Mouse (Mus musculus) heart, embryonic 11.5 days (tissue): ENCODE data around the gene Atp6v0e. TPM values are rescaled to one million over a fixed set of nuclear protein-coding genes. Genes with fewer than 3 reads are reported as not detected.

Experiments used
- ATAC-seq: fragments of 200-750 bp; cut with Nextera tagmentation; replicated peaks from 2 replicates; pipeline ENCODE4 v1.8.0; 2017; ENCODE audit warnings: moderate library complexity; ENCODE audit not compliant: insufficient number of reproducible peaks, low FRiP score, low TSS enrichment
- H3K27ac ChIP-seq: fragments of 300-500 bp; sonication (generic); 2 replicates; pipeline ENCODE4 v1.5.1; 2014; ENCODE audit warnings: mild to moderate bottlenecking, low read depth, low read length
- H3K27me3 ChIP-seq: fragments of 300-500 bp; sonication (generic); 2 replicates; pipeline ENCODE4 v1.6.1; 2014; ENCODE audit warnings: mild to moderate bottlenecking, low read length, mixed read lengths; ENCODE audit not compliant: control insufficient read depth, insufficient read depth
- H3K36me3 ChIP-seq: fragments of 300-500 bp; sonication (generic); 2 replicates; pipeline ENCODE4 v1.6.1; 2014; ENCODE audit warnings: mild to moderate bottlenecking, low read length, moderate library complexity, mixed read lengths; ENCODE audit not compliant: control insufficient read depth, insufficient read depth
- H3K4me1 ChIP-seq: fragments of 300-500 bp; sonication (generic); 2 replicates; pipeline ENCODE4 v1.6.1; 2014; ENCODE audit warnings: low read length; ENCODE audit not compliant: control insufficient read depth, insufficient read depth
- H3K4me2 ChIP-seq: fragments of 300-500 bp; sonication (generic); 2 replicates; pipeline ENCODE4 v1.6.1; 2014; ENCODE audit warnings: mild to moderate bottlenecking, moderate library complexity
- H3K4me3 ChIP-seq: fragments of 300-500 bp; sonication (generic); 2 replicates; pipeline ENCODE4 v1.5.1; 2014; ENCODE audit warnings: low read depth, low read length
- H3K9ac ChIP-seq: fragments of 300-500 bp; sonication (generic); 2 replicates; pipeline ENCODE4 v1.6.1; 2014; ENCODE audit warnings: mild to moderate bottlenecking, low read depth, low read length, moderate library complexity
- H3K9me3 ChIP-seq: fragments of 300-500 bp; sonication (generic); replicated peaks from 2 replicates; pipeline ENCODE4 v1.6.1; 2016; ENCODE audit warnings: low read length; ENCODE audit not compliant: control insufficient read depth
- WGBS: fragments of 180-500 bp; shearing (Covaris S2); extraction: QIAGEN DNeasy Blood & Tissue Kit; methylation state at CpG from one replicate; pipeline ENCODE4 v1.1.7; 2014; ENCODE audit not compliant: insufficient replicate concordance; 5-methylcytosine and 5-hydroxymethylcytosine counted together
- polyA plus RNA-seq: library from polyadenylated mRNA; unstranded; fragments of >200 nt; fragmentation: Nextera tagmentation; extraction: Ambion mirVana; gene quantifications from 2 replicates; pipeline ENCODE4 v1.2.1, GENCODE M21; 2014

Gene Atp6v0e
- polyA plus RNA-seq, 1 experiment from 2014 or later, result 189 TPM

- WGBS, result 45% methylated on average over 8 of the region's 8 CpGs
- peaks cover 43% of the 10 kb centered on the region for H3K4me1 ChIP-seq
- peak; percentile 12; the same call in 1 of the 2 replicates for ATAC-seq
- no peak overlapping the region for H3K4me2 ChIP-seq
- H3K36me3 ChIP-seq, result peaks cover 36% of the 10 kb centered on the region
- no peak overlapping the region for H3K4me3 ChIP-seq
- no peak overlapping the region for H3K9ac ChIP-seq
- no peaks in the 10 kb centered on the region for H3K9me3 ChIP-seq
- H3K27me3 ChIP-seq, result no peaks in the 10 kb centered on the region
- H3K27ac ChIP-seq, result peak overlapping the region; percentile 64; the same call in 1 of the 2 replicates
Observed at GRCm38 (mm10) chr17:26645411-26645854, 17.6 kb upstream of the Atp6v0e start.

DNA sequence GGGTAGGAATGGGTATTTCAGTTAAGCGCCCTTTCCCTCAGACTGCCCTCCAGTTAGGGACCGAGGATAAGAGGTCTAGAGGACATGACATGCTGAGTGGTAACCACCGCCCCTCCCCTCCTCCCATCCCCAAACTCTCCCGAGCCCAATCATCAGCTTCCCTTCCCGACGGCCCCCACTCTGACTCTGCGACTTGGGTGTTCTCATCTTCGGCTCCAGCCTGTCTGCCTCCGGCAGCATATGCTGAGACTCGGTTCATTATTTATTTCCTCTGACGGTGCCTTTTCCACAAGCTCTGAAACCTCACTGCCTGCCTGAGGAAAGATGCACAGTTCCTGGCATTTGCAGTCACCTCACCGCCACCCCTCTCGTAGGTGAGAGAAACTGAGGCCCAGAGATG is 15.7 kb upstream of the Atp6v0e start:
- no peaks in the 10 kb centered on the region for H3K9me3 ChIP-seq
- H3K27me3 ChIP-seq, result no peaks in the 10 kb centered on the region
- ATAC-seq, result no peak
- H3K4me3 ChIP-seq, result no peak overlapping the region
- 0 out of 2 replicates have a peak overlapping the region, but pooled peaks have one; percentile 11 for H3K4me2 ChIP-seq
- peak overlapping the region; percentile 52; the same call in 1 of the 2 replicates for H3K9ac ChIP-seq
- 40% methylated on average over 13 of the region's 13 CpGs for WGBS
- H3K4me1 ChIP-seq, result peaks cover 43% of the 10 kb centered on the region
- H3K36me3 ChIP-seq, result peaks cover 22% of the 10 kb centered on the region
- peak overlapping the region; percentile 57 for H3K27ac ChIP-seq

GRCm38 (mm10) chr17:26649565-26649964 is 13.5 kb upstream of the Atp6v0e start:
- Histone ChIP-seq H3K36me3 (peaks cover 2% of the 10 kb centered on the region; the same call in 1 of the 2 replicates), H3K9ac (no peak overlapping the region), H3K4me2 (no peak overlapping the region), H3K4me1 (peaks cover 39% of the 10 kb centered on the region), H3K9me3 (no peaks in the 10 kb centered on the region), H3K4me3 (no peak overlapping the region), H3K27me3 (no peaks in the 10 kb centered on the region), H3K27ac (no peak overlapping the region)
- 85% methylated on average over 4 of the region's 4 CpGs for WGBS
- ATAC-seq, result no peak

- no peak; the same call in 1 of the 2 replicates for ATAC-seq
- H3K36me3 ChIP-seq, result peaks cover 3% of the 10 kb centered on the region; the same call in 1 of the 2 replicates
Observed at GRCm38 (mm10) chr17:26650451-26651363, 12.3 kb upstream of the Atp6v0e start.

GRCm38 (mm10) chr17:26658854-26659572 is 4.0 kb upstream of the Atp6v0e start:
- Histone ChIP-seq H3K27ac (no peak overlapping the region), H3K4me2 (peak overlapping the region; percentile 27; the same call in 1 of the 2 replicates), H3K36me3 (0 out of 2 replicates have a peak, but pooled peaks cover 5% of the 10 kb centered on the region), H3K4me3 (no peak overlapping the region), H3K4me1 (peaks cover 18% of the 10 kb centered on the region), H3K9ac (no peak overlapping the region), H3K9me3 (no peaks in the 10 kb centered on the region), H3K27me3 (no peaks in the 10 kb centered on the region)
- ATAC-seq, result no peak
- WGBS, result 26% methylated on average over 21 of the region's 21 CpGs

More at GRCm38 (mm10) chr17:26650451-26651363, 12.3 kb upstream of the Atp6v0e start:
- Histone ChIP-seq H3K4me2 (no peak overlapping the region), H3K9ac (0 out of 2 replicates have a peak overlapping the region, but pooled peaks have one; percentile 16), H3K4me1 (peaks cover 27% of the 10 kb centered on the region), H3K9me3 (no peaks in the 10 kb centered on the region), H3K4me3 (no peak overlapping the region), H3K27ac (peak overlapping the region; percentile 62), H3K27me3 (no peaks in the 10 kb centered on the region)
- WGBS, result 69% methylated on average over 14 of the region's 14 CpGs

DNA sequence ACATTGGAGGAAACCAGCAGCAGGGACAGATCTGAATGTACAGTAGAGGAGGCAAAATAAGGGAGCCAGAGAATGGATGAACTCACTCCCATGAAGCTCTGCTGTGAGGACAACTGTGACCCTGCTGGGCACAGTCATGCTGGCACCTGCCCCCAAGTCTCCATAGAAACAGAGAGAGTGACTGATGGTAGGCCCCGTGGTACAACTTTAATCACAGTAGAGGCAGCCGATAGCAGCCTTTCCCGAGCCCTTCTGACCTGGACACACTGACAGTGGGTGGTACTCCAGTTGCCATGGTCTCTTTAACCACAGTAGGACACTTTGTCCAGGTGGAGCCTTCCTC is 3.5 kb upstream of the Atp6v0e start:
- Histone ChIP-seq H3K9ac (no peak overlapping the region), H3K4me3 (no peak overlapping the region), H3K27me3 (no peaks in the 10 kb centered on the region), H3K9me3 (no peaks in the 10 kb centered on the region), H3K4me1 (peaks cover 18% of the 10 kb centered on the region), H3K27ac (no peak overlapping the region), H3K36me3 (0 out of 2 replicates have a peak, but pooled peaks cover 5% of the 10 kb centered on the region), H3K4me2 (no peak overlapping the region; the same call in 1 of the 2 replicates)
- WGBS, result 56% methylated on average over 3 of the region's 3 CpGs
- no peak for ATAC-seq

GRCm38 (mm10) chr17:26660192-26660912 is 2.7 kb upstream of the Atp6v0e start:
- Histone ChIP-seq H3K4me3 (no peak overlapping the region), H3K4me1 (peaks cover 18% of the 10 kb centered on the region), H3K4me2 (no peak overlapping the region), H3K9me3 (no peaks in the 10 kb centered on the region), H3K27ac (no peak overlapping the region), H3K9ac (no peak overlapping the region), H3K36me3 (0 out of 2 replicates have a peak, but pooled peaks cover 5% of the 10 kb centered on the region), H3K27me3 (no peaks in the 10 kb centered on the region)
- WGBS, result 23% methylated on average over 21 of the region's 21 CpGs
- no peak for ATAC-seq

GRCm38 (mm10) chr17:26662204-26662603 is 827 bp upstream of the Atp6v0e start:
- ATAC-seq, result no peak
- Histone ChIP-seq H3K9me3 (no peaks in the 10 kb centered on the region), H3K4me2 (no peak overlapping the region), H3K4me1 (peaks cover 18% of the 10 kb centered on the region), H3K4me3 (no peak overlapping the region), H3K36me3 (no peaks in the 10 kb centered on the region), H3K27me3 (no peaks in the 10 kb centered on the region), H3K27ac (no peak overlapping the region), H3K9ac (no peak overlapping the region)
- 83% methylated on average over 5 of the region's 5 CpGs for WGBS
